Mouse (Mus musculus) heart, adult 9 months (tissue): ENCODE measurements around the gene Rbm28.
"Not testable (repeated sequence)": the region's sequence is repeated elsewhere in the genome, so short reads cannot be mapped to it uniquely, and the experiment has no call there.

Experiments used
- DNase-seq, 2 experiments: peaks; one replicate each; pipeline ENCODE4 v3.0.0; 2022; ENCODE audit warnings: low spot score in 2 of 2

The Rbm28 gene

DNA sequence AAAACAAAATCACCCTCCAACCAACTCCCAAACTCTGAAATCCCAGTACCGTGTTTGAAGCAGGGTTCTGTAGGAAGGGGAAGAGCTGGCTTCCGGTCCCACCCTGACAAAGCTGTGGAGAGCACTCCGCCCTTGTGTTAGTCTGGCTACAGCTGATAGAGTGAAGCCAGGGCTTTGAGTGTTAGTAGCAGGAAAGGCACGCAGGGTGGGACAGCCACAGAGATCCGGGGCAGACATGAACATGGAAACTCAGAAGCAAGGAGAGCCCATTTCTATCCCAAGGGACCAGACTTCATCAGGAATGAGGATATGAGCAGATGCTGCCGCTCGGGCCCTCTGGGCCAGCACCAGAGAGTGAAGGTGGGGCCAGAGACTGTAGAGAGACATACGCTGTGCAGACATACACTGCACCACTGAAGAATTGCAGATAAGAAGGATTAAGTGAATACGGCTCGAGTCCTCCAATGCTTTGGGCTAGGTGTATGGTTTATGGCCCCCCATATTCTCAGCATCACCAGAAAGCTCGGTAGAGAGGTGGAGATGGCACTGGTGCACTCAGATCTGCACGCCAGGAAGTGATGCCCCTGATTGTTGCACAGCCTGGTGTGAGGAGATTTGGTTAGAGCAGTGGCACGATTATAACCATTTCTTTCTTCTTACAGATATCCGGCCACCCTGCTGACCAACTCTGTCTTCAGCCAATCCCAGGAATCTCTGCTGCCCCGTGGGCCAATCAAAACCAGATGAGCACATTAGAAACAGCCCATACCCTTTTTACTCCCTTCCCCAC, 29.4 kb upstream of the Rbm28 start:
- peak; percentile 82 to 88 for DNase-seq

DNA sequence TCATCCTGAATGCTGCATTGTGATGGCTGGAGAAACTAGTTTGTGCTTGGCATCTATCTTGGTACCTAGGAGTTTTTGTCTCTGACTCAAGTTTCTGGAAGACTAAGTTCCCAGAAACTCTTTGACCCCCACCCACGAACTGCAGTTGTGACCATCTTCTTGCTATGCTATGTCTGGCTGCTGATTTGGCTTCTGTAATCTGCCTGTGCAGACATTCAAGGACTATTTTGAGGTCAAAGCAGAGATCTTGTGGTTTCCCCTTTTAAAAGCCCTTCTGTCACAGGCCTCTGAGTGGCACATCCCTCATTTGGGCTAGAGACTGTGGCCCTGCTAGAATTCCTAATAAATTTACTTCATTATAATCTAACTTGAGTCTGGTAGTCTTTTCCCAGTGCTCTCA, 23.1 kb upstream of the Rbm28 start:
- no peak for DNase-seq

DNA sequence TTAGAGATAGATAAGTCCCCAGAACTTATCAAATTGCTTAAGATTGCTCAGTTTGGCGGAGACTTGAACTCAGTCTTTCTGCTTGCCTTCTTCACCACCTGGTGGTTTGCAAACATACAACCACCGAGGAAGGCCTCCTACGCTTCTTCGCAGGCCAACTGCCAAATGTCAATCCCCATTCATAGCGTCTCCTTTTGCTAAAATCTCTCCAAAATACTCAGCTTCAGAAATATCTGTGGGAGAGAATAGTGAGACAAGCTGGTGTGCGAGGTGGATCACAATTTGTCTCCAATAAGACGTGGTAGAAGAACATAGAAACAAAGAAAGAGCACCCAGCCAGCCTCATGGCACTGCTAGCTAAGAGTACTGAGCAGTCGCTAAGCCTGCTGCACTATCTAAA, 15.0 kb upstream of the Rbm28 start:
- no peak for DNase-seq

DNA sequence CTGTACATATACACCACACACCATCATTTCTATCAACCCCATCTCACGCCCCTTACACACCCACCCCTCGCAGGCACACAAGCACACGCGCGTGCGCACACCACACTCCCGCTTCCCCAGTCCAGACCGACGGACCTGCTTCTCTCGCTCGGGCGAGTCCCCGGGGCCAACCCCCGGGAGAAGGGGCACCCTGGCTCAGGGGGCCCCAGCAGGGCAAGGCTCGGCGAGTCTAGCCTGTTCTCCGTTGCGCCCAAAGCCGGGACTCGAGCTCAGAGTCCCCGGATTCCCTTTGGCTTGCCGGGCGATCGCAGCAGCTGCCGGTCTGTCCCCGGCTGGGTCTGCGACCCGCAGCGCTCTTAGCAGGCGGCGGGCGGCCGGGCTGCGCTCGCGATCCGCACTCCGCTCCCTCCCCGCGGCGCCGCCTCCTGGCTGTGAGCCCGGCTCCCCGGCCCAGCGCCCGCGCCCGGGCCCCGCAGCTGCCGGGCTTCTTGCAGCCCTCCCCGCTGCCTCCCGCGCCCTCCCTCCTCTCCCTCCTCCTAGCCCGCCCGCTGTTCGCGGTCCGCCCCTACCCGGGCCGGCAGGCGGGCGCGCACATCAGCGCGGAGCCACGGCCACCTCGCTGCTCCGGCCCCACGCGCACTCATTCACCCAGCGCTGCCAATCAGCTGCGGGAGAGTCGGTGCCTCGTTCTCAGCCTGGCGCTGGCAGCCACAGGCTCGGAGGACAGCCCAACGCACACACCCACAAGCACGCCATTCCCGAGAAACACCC, 14.3 kb upstream of the Rbm28 start, which contains the start of gene Prrt4:
Gene Prrt4, minus strand, starts transcription at position 697 of the 771 bp plus-strand sequence.
- peak; percentile 50 to 53 for DNase-seq

DNA sequence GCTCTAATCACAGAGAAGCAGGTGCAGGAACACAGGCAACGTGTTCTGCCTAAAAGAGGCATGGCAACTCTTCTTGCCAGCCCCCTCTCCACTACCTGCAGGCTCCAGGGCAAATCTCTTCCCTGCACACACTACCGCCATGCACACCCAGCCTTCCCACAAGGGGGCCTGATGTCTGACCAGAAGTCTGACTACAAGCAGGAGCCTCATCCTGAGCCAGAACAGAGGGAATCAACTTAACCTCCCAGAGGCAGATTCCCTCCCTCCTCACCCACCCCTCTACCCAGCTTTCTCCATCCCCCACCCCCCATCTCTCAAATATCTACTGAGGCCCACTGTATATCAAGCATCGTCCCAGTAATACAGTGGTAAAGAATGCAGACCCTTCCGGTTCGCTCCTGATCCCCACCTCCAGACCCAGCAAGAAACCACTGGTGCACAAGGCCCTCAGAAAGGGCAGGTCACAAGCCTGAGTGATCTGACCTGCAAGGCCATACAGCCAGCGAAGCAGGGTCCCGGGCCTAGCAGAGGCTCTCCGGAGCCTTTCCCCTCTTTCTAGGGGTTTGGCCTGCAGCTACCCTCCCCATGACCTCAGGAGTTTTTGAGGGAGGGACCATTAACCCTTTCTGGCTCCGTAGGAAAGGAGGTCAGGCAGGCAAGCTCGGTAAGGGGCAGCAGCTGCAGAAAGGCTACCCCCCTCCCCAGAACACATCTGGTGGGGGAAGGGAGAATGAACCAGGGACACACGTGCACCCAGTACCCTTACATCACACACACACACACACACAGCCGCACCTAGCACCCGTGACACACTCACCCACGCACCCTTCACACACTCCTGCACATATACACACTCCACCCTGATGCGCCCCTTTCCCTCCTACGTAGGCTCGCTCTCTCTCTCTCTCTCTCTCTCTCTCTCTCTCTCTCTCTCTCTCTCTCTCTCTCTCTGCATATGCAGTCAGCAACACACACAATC, 13.4 kb upstream of the Rbm28 start:
- no peak for DNase-seq

DNA sequence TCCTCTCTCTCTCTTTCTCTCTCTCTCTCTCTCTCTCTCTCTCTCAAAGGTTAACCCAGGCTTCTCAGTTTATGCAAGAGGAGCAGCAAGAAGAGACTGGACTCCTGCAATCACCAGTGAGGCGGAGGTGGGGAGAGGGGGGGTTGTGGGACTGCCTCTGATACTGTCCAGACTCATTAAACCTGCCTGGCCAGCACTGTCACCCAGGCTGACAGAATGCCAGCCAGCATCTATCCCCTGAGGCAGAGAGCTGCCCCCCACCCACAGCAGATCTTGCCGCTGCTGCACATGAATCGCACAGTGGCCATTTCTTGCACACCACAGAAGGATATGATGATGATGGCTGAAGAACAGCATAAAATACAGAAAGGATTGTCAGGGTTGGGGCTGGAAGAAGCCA, 10.3 kb upstream of the Rbm28 start:
- DNase-seq: no peak

DNA sequence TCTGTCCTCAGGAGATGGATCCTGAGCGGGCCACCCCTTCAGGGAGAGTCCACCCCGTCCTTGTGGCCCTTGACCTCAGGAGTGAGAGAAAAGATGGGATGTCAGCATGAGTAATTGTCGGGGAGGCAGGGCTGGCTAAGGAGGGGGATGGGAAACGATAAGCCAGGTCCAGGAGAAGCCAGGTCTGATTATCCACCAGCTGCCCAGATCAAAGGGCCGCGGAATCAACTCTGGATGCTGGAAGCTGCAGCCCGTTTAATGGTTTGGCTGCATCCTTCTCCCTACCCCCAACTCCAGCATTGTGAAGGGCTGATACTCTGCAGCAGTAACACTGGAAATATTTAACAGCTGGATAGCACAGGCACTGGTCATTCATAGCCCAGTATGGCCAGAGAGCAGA, 9.6 kb upstream of the Rbm28 start:
- DNase-seq: no peak

DNA sequence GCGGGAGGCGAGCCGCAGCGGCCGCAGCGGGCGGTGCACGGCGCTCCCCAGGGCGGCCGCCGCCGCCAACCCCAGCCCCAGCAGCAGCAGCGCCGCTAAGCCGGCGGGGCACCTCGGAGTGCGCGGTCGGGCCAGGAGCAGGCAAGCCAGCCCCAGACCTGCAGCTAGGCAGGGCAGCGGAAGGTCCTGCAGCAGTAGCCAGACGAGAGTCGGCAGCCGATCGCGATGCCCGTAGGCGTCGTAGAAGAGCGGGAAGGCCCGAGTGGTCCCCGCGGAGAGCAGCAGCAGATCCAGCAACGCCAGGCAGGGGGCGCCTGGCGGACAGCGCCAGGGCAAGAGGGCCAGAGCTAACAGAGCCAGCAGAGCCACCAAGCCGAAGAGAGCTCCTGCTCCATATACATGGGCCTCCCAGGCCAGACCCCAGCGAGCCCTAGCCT, 6.2 kb upstream of the Rbm28 start:
- peak; percentile 67 to 78 for DNase-seq

DNA sequence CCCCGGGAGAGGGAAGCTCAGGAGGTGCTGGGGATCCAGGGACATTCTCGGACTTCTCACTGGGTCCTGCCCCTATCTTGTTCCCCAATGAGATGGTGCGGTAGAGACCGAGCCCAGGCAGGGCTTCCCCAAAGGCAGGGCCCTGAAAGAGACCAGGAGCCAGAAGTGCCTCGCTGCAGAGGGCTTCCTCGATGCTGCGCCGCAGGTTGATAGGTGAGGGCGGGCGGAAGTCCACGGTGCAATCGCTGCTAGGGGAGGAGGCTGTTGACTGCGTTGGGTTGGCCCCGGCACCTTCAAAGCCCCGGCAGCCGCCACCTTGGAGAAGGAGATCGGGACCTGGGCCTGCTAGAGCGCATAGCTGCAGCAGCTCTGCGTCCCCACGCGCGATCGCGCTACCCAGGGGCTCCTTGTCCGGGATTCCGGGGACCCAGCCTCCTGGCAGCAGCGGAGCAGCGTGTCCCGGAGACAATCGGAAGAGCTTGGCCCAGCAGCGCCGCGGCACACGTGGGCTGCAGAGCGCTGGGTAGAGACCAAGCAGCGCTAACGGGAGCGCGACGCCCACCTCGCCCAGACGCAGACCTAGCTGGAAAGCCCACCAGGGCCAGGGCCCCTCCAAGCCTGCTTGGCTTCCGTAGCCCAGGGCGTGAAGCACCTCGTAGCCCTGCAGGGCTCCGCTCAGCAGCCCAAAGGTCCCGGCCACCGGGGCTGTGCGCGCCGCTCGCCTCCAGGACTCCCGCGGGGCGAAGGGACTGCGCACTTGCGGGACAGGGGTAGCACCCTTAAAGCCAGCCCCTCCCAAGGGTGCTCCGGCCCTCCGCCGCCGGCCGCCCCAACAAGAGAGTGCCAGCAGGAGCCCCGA, 5.5 kb upstream of the Rbm28 start:
- DNase-seq: peak in 1 of 2 experiments; percentile 23

DNA sequence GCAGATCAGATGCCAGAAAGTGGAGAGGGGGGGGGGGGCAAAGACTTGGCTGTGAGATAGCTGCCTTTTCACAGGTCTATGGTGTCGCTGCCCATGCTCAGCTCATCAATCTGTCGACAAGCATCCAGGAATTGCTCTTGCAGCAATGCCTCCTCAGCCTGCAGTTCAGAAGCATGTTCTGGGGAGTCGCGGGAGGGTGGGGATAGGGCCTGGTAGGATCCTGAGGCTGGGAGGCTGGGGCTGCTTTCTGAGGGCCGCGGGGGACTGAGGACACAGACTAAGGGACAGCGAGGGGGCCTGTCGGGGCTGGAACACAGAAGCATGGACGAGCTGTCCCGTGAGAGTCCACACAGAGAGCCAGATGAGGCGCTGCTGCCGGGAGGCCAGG, 4.9 kb upstream of the Rbm28 start:
- DNase-seq: no peak

DNA sequence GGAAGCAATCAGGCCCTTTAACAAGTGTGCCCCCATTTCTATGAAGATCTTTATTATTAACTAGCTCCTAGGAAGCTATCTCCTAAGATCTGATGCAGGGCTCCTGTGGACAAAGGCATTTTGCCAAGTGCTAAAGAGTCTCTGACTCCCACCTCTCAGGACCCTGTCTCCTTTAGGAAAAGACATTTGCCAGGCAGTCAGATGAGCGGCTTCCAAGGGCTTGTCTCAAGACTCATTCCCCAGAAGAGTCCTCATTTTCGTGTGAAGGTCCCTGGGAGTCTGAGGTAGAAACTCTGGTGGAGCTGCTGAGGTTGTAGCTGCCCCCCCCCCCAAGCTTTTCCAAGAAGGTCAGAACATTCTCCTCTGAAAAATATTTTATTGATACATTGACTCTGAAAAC, 4.1 kb upstream of the Rbm28 start:
- DNase-seq: no peak

DNA sequence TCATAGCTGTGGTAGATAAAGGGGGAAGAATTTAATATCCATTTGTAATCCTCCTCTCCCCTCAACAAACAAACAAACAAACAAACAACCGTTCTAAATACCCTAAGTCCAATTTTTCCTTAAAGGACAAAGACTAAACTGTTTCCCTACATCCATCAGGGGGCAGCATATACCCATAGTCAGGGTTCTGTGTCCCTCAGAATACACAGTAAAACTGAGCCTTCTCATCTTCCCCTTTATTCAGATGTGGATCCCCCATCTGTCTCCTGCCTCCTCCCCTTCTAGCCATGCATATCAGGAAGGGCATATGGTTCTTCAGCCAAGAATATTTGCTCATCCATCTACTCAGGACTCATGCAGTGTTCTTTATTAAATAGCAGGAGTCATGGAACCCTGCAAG, 1.4 kb upstream of the Rbm28 start:
- DNase-seq: peak in 1 of 2 experiments; percentile 40

DNA sequence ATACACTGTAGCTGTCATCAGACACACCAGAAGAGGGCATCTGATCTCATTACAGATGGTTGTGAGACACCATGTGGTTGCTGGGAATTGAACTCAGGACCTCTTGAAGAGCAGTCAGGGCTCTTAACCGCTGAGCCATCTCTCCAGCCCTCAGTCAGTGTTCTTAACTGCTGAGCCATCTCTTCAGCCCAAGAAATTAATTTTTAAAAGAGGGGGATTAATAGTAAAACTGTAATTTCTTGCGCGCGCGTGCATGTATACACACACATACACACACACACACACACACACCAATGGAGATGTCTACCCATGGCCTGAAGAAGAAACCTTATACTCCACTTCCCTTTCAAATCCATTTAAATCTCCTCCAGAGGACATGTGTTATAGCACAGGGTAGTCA, 3.5 kb downstream of the Rbm28 start:
- DNase-seq: not testable (repeated sequence)

DNA sequence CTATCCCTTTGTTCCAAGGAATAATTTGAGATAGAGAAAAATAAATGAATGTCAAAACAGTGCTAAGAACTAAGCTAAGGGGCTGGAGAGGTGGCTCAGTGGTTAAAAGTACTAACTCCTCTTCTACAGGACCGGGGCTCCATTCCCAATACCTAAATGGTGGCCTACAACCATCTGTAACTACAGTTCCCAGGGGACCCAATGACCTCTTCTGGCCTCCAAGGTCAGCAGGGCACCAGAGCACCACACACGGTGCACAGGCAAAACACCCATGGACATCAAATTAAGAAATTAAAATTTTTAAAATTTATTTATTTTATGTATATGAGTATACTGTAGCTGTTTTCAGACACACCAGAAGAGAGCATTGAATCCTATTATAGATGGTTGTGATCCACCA, 4.0 kb downstream of the Rbm28 start:
- no peak for DNase-seq

DNA sequence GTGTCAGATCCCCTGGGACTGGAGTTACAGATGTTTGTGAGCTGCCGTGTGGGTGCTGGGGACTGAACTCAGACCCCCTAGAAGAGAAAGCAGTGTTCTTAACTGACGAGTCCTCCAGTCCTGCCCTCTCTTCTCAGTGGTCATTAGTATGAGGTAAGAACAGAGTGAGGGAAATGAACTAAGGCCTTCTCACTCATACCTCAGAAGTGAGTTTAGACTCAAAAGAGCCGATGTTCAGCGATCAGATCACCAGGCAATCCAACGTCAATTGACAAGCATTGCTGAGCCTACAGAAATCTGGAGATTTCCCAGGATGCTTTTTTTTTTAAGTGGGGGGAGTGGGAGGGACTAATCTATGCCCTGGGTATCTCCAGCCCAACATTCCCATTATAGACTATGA, 8.5 kb downstream of the Rbm28 start:
- no peak for DNase-seq

DNA sequence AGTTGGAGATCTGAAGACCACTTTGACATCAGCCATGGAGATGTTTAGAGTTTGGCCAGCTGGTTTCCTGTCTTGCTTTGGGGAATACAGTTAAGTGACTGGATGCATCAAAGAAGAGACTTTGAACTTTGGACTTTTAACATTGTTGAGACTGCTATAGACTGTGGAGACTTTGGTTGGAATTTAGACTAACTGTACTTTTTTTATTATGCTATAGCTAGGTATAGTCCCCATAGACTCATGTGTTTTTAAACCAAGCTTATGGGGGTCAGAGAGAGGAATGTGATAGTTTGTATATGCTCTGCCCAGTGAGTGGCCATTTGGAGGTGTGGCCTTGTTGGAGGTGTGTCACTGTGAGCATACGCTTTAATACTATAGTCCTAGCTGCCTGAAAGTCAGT, 14.8 kb downstream of the Rbm28 start:
- no peak for DNase-seq

DNA sequence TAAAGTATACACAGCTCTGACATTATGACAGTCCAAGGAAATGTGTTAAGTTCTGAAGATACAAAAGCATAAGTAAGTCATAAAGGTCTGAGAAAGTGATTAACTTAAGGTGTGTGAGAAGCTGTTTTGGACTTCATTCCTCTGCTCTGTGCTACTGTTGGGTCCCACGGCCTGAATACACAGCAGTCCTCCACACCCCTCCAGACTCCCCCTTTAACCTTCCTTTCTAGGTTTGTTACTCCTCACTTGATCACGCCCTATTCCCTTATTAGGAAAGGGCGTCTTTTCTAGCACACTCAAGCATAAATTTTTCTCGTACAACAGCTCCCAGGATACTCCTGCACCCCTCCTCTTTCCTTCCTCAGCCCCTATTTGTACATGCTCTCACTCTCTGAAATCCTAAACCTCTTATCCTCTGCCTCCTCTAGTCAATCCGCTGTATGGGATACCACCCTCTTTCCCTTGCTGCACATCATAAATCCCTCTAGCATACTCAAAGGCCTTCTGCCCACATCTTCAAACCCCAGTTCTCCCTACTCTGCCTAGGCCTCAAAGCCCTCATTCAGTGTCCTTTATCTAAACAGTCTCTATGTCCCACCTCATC, 17.3 kb downstream of the Rbm28 start:
- no peak for DNase-seq

DNA sequence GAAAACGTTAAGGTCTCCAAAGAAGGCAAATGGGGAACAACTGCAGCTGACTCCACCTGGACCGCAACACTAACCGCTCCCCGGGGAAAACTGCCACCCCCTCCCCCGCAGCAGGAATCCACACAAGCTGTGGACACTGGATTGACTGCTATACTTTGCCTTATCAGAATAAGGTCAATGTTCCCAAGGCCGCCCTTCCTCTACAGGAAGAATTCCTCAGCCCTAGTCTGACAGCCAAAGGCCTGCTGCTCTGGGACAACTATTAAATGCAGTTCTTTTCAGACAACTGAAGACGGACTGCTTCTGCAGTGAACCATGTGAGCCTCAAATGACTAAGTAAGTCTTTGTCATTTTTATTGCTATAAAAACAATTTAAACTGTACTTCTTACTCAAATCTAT, 18.2 kb downstream of the Rbm28 start:
- peak; percentile 35 to 53 for DNase-seq

DNA sequence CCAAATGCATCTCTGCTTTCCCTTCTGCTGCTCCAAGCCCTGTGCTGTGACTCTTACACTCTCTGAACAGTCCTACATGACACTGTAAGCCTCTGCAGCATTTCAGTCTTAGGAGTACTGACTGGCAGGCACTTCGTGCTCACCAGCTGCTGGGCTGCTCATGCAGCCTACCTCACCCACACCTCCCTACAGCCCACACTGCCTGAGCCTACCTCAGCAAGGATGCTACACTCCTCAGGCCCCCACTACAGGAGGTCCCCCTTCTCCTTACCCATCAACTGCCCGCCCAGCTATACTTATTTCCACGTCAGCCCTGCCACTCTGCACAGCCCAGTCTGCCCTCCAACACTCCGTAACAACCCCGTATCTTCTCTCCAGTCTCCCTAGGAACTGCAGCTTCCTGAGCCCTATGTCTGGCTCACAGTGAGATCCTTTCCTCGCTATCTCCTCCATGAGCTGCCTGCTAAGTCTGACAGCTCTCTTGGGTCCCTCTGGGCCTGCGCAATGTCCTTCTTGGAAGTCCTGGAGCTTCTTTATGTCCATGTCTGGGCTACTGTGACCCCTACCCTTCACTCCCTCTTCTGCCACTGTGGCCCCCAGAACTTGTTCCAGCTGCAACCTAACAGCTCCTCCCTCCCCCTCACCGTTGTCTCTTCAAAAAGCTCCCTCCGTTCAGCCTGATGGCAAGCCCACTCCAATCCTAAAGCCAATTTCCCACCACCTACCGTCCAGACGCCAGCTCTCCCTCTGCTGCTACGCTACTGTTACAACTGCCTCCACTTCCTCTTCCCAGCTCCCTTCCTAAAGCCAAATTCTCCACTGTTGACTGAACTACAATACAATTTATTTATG, 19.1 kb downstream of the Rbm28 start:
- DNase-seq: no peak

DNA sequence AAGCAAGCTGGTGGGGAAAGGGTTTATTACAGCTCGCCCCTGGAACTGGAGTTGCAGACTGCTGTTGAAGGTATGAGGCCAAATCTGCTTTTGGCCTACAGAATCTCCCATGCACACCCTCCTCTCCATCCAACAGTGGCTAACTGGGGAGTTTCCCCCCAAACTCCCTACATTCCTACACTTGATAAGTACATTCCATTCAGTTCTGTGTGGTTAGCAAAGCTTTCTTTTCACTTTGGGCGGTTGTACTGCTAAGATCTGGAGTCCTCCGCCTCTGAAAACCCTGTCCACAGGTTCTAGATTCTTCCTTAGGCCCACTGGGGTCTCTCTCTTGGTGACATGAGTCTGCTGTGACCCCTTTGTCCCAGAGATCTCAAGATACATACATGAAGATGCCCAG, 19.8 kb downstream of the Rbm28 start:
- peak in 1 of 2 experiments; percentile 25 for DNase-seq
